Mouse (Mus musculus) C2C12 (cell line): ENCODE results near the gene Mmp8. TPM values are rescaled to one million over a fixed set of nuclear protein-coding genes. Genes with fewer than 3 reads are reported as not detected.

Experiments
- H3K27me3 ChIP-seq: one replicate; pipeline ENCODE4 v1.6.1; 2011; ENCODE audit not compliant: control insufficient read depth, insufficient read depth, insufficient read length
- H3K36me3 ChIP-seq: one replicate; pipeline ENCODE4 v1.6.1; 2011; ENCODE audit not compliant: control insufficient read depth, insufficient read depth
- H3K4me3 ChIP-seq: one replicate; pipeline ENCODE4 v1.5.1; 2011; ENCODE audit warnings: mild to moderate bottlenecking, control low read depth; ENCODE audit not compliant: poor library complexity, insufficient read depth, severe bottlenecking
- H3K79me2 ChIP-seq: one replicate; pipeline ENCODE4 v1.6.1; 2011; ENCODE audit not compliant: control insufficient read depth, insufficient read depth
- H3K79me3 ChIP-seq: one replicate; pipeline ENCODE4 v1.6.1; 2011; ENCODE audit warnings: low read depth, control low read depth
- H3ac ChIP-seq: one replicate; pipeline ENCODE3; 2011; ENCODE audit warnings: low read depth; ENCODE audit not compliant: control insufficient read depth, insufficient read length
- CEBPB ChIP-seq: IDR thresholded peaks from one replicate; pipeline ENCODE4 v1.6.1; 2011; ENCODE audit warnings: low read depth, mild to moderate bottlenecking, control low read depth, moderate library complexity
- CTCF ChIP-seq: IDR thresholded peaks from one replicate; pipeline ENCODE4 v1.5.1; 2011; ENCODE audit not compliant: control insufficient read depth, insufficient read depth, insufficient read length
- FOSL1 ChIP-seq: IDR thresholded peaks from one replicate; pipeline ENCODE4 v1.8.0; 2011; ENCODE audit warnings: mild to moderate bottlenecking, low read length; ENCODE audit not compliant: poor library complexity, insufficient read depth, severe bottlenecking
- MAX ChIP-seq: IDR thresholded peaks from one replicate; pipeline ENCODE4 v1.6.1; 2011; ENCODE audit warnings: mild to moderate bottlenecking, control low read depth
- MYOD1 ChIP-seq: IDR thresholded peaks from one replicate; pipeline ENCODE4 v1.6.1; 2011; ENCODE audit warnings: low read depth; ENCODE audit not compliant: control insufficient read depth, insufficient read length
- MYOG ChIP-seq: IDR thresholded peaks from one replicate; pipeline ENCODE4 v1.6.1; 2011; ENCODE audit not compliant: control insufficient read depth, insufficient read length; ENCODE audit errors: extremely low read depth
- USF1 ChIP-seq: IDR thresholded peaks from one replicate; pipeline ENCODE4 v1.6.1; 2011; ENCODE audit warnings: low read depth, mild to moderate bottlenecking, control low read depth, moderate library complexity
- long read RNA-seq, 2 experiments: library from polyadenylated mRNA; unstranded; transcript quantifications; one replicate each; pipeline ENCODE4 v2.0.0; 2019 to 2020
- polyA plus RNA-seq: library from polyadenylated mRNA; unstranded; fragments of >200 nt; fragmentation: generic; extraction: Trizol; gene quantifications from one replicate; pipeline ENCODE4 v1.2.1, GENCODE M21; 2012; ENCODE audit warnings: missing spikeins

The Mmp8 gene
- polyA plus RNA-seq = not detected
- long read RNA-seq, experiment 1 = 0 reads
- long read RNA-seq, experiment 2 = 0 reads

- no peak within 1 kb of the TSS for H3ac ChIP-seq
- TF ChIP-seq USF1 (no peak), MYOG (no peak), CTCF (no peak), MYOD1 (no peak), MAX (no peak), FOSL1 (no peak)
- H3K4me3 ChIP-seq = no peak within 1 kb of the TSS
- no peaks in the 10 kb centered on the region for H3K79me3 ChIP-seq
- no peaks in the 10 kb centered on the region for H3K79me2 ChIP-seq
- no peaks in the 10 kb centered on the region for H3K36me3 ChIP-seq
- no peaks in the 10 kb centered on the region for H3K27me3 ChIP-seq
Measured at GRCm38 (mm10) chr9:7558221-7559017, at the start of gene Mmp8. Gene Mmp8, plus strand, starts transcription at chr9:7558456.

- no peaks in the 10 kb centered on the region for H3K27me3 ChIP-seq
- H3K79me3 ChIP-seq = no peaks in the 10 kb centered on the region
- H3K4me3 ChIP-seq = no peak overlapping the region
- H3K36me3 ChIP-seq = no peaks in the 10 kb centered on the region
- TF ChIP-seq CEBPB = no peak
- no peak for TF ChIP-seq MYOD1
- TF ChIP-seq MAX = no peak
- no peak for TF ChIP-seq CTCF
- no peak for TF ChIP-seq USF1
- no peak for TF ChIP-seq FOSL1
- no peak for TF ChIP-seq MYOG
- H3ac ChIP-seq = no peak overlapping the region
- no peaks in the 10 kb centered on the region for H3K79me2 ChIP-seq
Measured at GRCm38 (mm10) chr9:7509619-7510233, 48.5 kb upstream of the Mmp8 start.

GRCm38 (mm10) chr9:7517944-7518571 lies 40.2 kb upstream of the Mmp8 start:
- no peaks in the 10 kb centered on the region for H3K79me3 ChIP-seq
- TF ChIP-seq USF1 (peak; percentile 7), MYOD1 (no peak)
- H3K4me3 ChIP-seq = no peak overlapping the region
- no peaks in the 10 kb centered on the region for H3K36me3 ChIP-seq
- no peaks in the 10 kb centered on the region for H3K27me3 ChIP-seq
- no peaks in the 10 kb centered on the region for H3K79me2 ChIP-seq
- no peak overlapping the region for H3ac ChIP-seq

- H3K36me3 ChIP-seq = no peaks in the 10 kb centered on the region
- no peaks in the 10 kb centered on the region for H3K27me3 ChIP-seq
- TF ChIP-seq USF1 (no peak), CEBPB (no peak), MYOD1 (no peak), CTCF (no peak), FOSL1 (no peak), MYOG (no peak), MAX (no peak)
- H3K4me3 ChIP-seq = no peak overlapping the region
- H3ac ChIP-seq = no peak overlapping the region
- H3K79me3 ChIP-seq = no peaks in the 10 kb centered on the region
- no peaks in the 10 kb centered on the region for H3K79me2 ChIP-seq
Measured at GRCm38 (mm10) chr9:7526255-7526940, 31.9 kb upstream of the Mmp8 start.

GRCm38 (mm10) chr9:7542763-7543162 lies 15.5 kb upstream of the Mmp8 start:
- no peak overlapping the region for H3K4me3 ChIP-seq
- H3K79me3 ChIP-seq = no peaks in the 10 kb centered on the region
- no peaks in the 10 kb centered on the region for H3K79me2 ChIP-seq
- no peaks in the 10 kb centered on the region for H3K36me3 ChIP-seq
- H3K27me3 ChIP-seq = no peaks in the 10 kb centered on the region
- H3ac ChIP-seq = no peak overlapping the region
- TF ChIP-seq FOSL1 (no peak), CEBPB (no peak), CTCF (no peak), MYOG (no peak), MAX (no peak)
